Mouse (Mus musculus) adrenal gland, postnatal 14 days (tissue): ENCODE measurements at regions not wholly inside any gene's neighbourhood (a gene's known extent, or its start where the extent isn't known, plus 50 kb on each side); places are given as distances from the start of the nearest gene placed in this dataset.

Experiments used
- DNase-seq: peaks from one replicate; pipeline ENCODE4 v3.0.0; 2021; ENCODE audit warnings: mixed read lengths

DNA sequence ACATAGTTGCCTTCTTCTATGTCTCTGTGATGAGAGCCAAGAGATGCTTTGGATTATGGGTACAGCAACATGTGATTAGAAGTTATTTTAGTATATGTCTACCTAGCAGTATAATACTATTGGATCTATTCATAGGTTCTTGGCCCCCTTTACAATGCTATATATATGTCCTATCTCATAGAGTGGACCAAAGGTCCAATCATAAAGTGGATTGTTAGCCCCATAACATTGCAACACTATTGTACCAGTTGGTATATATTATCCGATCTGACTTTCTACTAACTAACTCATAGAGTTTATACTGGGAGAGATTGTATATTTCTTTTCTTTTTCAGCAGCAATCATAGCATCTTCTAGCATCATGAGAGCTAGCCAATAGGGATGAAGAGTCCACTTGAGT, 491.7 kb upstream of the Zeb2 start:
- DNase-seq = no peak

DNA sequence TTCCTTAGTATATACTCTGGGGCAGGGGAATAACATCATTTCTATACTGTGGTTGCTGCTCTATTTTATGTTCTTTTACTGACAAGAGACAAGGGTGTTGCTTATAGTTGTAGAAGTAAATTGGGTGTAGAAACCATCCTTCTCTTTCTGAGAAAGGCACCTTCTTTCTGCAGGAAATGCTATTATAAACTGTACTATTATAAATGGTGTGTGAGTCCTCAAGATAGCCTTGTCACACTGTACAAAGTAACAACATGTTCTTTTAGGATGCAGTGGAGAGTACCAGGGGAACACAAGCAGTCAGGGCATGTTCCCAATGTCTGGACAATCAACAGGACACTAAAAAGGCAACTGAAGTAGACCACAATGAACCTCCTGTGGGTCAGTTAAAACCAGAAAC, 490.2 kb upstream of the Zeb2 start:
- no peak for DNase-seq

DNA sequence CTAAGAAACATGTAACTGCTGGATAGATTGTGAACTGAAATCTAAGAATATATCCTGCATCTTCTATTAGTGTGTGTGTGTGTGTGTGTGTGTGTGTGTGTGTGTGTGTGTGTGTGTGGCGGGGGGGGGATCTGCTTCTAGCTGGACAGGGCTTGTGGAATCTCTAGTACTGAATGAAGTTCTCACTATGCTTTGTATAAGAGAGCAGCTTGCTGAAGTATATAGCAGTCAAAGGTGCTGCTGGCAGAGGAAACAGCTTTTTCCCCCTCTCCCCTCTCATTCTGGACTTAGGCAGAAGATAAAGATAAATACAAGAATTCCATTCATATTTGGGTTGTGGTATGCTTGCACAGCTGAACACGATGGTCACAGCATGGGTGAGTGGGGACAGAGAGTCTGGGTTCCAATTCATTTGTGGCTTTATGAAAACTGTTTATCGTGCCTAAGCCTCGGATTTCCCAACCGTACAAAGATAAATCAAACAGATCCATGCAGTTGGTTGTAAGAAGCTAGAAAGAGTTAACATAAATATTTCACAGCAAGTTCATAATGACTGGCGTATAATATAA, 484.2 kb upstream of the Zeb2 start:
- no peak for DNase-seq

DNA sequence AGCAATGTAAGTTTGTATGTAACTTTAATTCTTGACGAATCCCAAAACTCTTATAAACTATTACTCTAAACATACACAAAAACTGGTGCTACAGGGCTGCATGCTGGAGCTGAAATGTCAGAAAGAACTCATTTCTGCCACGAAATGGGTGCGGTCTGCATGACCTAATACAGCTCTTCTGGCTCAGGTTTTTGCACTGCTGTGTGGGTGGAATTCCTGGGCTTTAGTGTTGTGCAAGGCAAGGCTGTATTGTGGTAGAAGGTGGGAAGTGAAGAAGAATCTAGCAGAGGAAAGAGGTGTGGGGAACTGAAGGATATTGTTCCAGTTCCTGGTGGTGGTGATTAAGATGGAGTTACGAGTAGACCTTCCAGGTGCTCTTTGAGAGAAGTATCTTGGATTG, 476.6 kb upstream of the Zeb2 start:
- DNase-seq = peak; percentile 10

DNA sequence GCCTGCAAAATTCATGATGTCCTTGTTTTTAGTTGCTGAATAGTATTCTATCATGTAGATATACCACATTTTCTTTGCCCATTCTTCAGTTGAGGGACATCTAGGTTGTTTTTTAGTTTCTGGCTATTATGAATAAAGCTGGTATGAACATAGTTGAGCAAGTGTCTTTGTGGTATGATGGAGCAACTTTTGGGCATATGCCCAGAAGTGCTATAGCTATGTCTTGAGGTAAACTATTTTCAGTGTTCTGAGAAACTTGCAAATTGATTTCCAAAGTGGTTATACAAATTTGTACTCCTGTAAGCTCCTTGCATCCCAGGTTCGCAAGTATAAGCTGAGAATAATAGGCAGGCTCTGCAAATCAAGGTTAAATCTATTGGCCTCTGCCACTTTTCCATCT, 473.8 kb upstream of the Zeb2 start:
- no peak for DNase-seq

DNA sequence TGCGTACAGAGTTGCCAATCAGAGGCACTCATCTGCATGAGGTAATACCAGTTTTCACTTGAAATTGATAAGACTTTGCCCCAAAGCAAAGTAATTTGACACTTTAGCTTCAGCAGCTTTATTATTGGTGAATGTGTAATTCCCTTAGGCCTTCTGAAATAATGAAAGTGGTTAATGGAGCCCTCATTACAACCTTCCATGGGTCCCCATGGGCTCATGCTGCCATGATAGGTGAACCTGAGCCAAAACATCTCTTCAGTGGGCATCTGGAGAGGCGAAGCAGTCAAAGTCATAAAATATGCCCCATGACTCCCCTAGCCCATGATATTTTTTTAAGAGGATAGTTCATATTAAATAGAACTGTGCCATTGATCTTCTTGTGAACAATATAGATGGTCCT, 471.1 kb upstream of the Zeb2 start:
- DNase-seq = no peak

DNA sequence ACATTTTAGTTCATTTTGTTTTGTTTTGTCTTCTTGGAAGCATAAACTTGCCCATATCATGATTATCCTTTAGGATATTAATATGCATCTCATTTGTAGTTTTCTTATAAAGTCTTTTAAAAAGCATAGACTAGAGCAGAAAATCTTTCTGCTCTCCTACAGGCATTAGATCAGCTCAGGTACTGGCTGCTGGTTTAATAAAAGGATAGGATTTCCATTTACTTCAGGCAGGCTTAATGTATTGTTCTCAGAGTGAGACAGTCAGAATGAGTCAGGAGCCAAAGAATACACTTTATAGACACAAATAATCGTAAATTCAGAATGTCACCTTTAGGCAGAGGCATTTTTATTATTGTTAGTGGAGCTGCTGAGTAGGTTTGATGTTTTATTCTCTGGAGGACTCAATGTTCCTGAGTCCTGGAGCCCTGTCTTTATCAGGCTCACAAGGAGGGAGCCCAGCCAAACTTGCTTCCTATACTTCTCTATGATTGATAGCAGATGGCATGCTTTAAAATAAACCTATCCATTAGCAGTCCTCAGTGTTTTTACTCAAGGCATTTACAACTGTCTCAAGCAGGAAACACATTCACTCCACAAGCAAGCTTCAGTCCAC, 469.5 kb upstream of the Zeb2 start:
- no peak for DNase-seq

DNA sequence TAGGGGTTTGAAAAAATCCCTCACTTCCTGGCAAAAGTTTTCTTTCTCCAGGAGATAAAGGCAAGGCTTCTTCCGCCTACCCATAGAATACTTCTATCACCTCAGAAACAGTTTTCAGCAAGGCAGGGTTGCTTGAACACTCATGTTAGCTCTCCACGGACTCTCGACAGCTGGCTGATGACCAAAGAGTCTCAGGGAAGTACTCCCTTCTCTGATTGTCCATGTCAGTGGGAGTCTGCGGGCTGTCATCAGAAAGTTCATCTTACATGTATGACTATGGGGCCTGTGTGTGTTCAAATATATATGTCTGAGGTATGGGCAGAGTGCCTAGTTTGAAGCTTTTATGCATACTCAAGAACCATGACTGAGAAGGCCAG, 464.3 kb upstream of the Zeb2 start:
- no peak for DNase-seq

DNA sequence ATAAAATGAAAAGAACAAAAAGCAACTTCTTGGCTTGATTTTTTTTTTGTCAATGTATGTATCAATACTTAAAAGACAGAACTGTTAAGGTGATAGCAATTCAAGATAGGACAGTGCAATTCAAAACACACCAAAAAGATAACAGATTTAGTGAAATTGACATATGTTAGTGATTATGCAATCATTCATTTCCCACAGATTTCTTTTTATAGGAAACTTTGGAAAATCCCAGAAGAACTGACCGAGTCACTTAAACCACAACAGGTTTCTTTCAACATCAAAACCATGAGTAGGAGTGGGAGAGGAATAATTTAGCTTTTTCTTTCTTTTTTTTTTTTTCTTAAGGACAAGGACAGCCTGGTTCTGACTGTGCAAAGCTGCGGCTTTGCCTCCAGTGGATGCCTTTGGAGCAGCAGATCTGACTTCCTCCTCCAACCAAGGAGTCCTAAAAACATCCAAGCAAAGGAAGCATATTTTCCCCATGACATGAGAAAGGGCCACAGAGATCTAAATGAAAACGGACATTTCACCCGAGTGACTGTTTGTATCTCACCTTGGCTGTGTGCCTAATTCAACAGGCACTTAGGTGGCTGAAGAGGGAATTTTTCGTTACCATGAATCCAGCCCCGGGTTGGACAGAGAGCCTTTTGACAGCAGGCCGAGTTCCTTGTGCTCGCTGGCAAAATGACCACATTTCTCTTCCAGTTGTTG, 463.8 kb upstream of the Zeb2 start:
- no peak for DNase-seq

DNA sequence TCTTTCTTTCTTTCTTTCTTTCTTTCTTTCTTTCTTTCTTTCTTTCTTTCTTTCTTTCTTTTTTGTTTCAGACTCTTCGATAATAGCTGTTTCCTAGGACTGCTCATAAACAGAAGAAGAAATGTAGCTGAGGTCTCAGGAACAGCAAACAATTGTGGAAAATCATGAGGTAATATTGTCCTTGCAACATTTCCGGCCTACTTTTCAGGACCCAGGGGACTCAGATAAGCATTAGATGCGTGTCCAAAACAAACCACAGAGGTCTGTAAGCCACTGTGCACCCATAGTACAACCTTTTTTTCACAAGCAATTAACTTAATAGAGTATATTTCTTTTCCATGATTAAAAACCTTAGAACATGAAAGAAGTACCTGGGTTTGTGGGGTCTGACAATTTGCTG, 455.7 kb upstream of the Zeb2 start:
- no peak for DNase-seq

DNA sequence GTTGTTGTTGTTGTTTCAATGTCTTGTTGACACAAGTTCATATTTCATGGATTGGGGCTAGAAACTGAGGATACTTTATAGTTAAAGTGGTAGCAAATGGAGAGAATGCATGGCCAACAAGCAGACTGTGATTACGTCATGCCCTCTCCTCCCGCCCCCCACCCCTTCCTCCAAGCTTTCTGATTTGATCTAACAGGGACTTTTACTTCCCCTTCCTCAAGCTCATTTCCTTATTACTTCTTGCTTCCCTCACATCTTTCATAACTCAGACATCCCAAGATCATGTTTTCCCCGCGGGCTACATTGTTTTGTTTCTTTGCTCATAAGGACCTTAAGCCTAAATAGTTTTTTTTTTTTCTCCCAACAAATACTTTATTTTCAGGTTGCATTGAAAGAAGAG, 437.5 kb upstream of the Zeb2 start:
- DNase-seq = no peak

DNA sequence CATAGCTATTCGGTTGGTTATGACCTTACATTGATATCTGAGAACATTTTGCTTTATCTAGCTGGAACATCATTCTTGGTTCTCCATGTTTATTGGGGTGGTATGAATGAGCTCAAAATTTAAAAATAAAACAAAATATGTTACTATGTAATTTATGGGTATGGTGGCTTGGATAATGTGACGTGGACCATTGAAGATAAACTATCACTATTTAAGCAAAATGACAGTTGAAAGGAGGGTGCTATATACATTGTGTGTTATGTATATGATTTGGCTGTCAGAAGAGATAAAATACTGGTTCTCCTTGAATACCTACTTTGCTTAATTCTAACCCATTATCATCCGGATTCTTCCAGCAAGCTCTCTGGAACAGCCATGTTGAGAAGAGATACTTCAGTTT, 424.2 kb upstream of the Zeb2 start:
- DNase-seq = no peak

DNA sequence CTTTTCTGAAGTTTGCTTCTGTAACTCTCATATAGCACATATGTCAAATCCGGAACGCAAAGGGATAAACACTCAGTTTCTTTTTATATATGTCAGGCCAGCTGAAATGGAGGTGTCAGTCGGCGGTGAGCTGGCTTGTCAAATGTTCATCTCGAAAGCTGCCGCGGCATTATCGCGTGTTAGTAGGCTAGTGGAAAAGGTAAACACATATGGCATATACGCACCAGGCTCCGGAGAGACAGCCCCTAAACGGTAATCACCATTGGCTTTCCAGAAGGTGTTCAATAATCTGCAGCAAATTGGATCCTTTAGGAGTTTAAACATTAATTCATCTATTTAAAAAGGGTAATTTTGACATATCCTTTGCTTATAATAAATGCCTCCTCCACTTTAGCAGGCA, 421.8 kb upstream of the Zeb2 start:
- no peak for DNase-seq

DNA sequence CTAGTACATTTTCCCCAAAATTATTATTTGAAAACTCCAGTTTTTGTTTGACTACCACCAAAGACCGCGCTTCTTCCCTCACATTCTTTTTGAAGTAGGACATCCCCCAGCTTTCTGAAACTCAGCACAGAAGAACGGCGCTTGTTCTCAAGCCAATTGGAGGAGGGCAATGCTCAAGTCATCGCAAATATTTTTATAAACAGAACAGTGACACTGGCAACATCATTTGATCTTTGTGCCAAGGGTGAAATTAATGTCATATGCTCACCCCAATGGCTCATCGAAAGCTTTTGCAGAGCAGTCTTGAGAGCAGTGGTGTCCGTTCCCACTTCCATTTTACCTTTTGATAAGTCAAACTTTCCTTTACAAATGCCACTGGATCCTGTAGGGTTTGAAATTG, 420.5 kb upstream of the Zeb2 start:
- DNase-seq = no peak

DNA sequence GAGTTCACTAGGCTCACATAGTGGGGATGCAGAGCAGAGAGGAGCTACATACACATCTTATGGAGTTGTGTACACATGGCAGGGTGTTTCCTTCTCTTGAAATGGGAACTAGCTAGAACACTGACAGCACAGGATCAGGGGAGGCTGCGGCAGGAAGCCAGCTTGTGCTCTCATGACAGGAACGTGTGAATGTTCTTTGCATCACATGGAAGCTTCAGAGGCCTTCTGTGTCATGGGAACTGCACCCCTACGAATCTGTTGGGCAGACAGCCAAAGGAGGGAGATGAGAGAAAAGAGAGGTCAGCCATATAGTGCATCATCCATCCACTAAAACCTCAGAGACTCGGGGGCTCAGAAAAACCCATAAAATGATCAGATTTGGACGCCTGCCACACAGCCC, 417.6 kb upstream of the Zeb2 start:
- DNase-seq = no peak

DNA sequence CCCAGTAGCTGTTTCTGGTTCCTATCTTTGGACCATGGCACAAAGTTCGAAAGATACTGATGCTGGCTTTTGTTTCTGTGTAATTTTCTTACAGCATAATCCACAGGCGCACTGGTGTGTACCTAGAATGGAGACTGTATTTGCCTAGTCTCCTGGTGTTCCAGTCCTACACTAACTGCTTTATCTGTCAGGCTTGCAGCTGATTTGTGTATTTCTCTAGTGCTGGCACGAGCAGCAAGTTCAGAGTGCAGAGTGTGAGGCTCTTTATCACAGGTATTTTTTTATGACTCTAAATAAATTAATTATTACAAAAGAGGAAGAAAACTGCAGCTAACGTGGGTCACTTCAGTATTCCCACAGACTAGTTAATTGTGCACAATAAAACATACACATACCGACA, 405.1 kb upstream of the Zeb2 start:
- DNase-seq = no peak

DNA sequence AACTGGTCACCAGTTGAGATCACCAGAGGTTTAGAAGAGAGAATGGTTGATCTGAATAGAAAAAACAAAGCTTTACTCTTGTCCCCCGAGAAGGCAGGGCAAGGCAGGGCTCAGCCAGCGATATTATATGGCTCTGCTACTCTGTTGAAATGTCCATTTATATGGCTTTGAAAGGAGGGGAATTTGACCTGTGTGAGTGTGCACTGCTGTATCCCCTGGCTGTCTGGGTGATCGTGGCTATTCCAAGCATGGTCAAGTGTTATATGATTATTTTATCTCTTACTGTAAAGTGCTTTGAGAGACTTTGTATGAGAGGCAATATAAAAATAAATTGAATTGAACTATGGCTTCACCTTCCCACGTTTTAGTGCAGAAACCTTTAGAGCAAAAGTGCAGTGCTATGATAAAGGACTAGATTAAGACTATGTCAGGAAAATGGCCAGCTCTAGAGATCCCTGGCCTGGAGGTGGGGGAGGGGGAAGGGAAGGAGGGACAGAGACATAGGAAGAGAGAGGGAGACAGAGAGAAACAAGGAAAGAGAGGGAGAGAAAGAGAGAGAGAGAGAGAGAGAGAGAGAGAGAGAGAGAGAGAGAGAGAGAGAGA, 402.5 kb upstream of the Zeb2 start:
- DNase-seq = no peak

DNA sequence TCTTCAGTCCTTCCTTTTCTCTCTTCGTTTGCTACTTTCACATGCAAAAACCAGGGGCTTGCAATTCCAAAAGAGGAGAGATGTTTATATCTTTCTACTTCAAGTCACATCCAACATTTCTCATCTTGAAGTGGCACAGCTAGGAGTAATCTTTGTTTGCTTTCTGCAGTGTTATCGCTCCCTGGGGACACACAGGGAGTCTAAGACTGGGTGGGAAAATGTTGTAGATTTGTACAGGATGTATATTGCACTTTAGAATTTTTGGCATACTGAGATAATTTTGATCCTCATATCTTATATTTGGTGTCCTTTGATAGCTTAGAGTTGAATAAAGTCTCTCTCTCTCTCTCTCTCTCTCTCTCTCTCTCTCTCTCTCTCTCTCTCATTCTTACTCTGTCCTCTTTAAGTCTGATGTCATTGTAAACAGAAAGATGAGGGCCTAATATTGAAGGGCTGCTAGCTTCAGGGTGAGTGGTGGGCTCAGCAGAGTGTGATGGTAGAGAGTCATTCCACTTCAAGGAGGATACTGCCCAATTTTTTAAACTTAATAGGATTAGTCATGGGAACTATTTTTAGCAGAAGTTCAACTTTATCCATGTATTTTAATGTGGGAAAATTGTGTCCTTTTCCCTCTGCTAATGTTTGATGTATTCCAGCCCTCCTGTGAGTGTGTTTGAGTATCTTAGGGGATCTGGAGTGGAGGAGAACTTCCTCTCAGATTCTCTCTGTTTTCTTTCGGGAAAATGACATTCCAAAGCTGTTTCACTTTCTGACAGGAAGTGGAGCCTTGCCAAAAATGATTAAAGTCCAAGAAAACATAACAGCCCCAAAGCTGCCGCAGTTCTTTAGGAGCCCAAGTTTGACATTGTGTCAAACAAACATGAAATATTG, 397.3 kb upstream of the Zeb2 start:
- peak; percentile 10 for DNase-seq

DNA sequence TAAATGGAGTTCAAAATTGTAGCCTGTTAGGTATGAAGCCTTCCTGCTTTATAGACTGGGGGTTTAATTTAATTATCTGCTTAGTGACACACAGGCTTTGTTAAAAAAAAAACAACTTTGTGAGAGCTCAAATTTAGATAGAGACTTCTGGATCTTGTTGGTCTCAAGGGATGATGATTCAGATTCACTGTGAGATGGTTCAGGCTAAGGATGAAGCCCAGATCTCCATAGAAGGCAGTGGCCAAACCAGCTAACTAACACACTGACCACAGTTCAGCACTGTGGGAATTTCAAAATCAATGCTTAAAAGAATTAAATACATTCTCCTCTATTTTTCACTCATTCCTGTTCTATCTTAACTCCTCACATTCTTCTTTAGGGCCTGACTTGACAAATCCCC, 395.7 kb upstream of the Zeb2 start:
- no peak for DNase-seq

DNA sequence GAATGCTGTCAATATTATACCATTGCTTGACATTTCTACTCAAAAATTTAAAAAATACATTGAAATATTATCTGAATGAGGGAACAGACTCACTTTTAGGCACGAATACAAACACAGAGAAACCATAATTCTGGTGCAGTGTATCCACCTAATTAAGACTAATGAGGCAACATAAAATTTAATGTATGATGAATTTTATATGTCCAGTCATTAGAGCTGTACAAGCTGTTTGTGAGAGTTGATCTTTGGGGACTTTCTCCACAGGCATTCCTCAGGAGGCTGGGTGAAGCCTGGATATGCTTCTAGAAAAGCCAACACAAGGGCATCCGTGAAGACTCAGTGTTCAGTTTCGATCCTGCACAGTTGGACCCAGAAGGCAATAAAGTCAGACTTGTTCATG, 394.6 kb upstream of the Zeb2 start:
- no peak for DNase-seq

DNA sequence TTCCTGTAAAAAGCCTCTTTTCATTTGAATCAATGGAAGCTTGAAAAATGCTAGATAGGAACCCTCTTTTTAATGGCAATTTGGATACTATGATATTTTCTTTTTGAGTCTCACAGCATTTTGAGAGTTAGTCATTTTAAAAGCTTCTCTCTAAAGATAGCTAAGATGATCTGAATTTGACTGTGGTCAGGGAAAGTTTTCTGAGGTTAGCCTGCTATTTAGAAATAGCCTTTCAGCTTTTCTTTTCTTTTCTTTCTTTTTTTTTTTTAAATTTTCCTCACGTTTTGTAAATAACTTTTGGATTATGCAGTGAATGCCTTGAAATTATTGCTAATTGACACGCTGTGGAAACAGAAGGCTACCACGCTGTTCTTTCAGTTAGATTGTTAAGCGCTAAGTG, 387.3 kb upstream of the Zeb2 start:
- no peak for DNase-seq

DNA sequence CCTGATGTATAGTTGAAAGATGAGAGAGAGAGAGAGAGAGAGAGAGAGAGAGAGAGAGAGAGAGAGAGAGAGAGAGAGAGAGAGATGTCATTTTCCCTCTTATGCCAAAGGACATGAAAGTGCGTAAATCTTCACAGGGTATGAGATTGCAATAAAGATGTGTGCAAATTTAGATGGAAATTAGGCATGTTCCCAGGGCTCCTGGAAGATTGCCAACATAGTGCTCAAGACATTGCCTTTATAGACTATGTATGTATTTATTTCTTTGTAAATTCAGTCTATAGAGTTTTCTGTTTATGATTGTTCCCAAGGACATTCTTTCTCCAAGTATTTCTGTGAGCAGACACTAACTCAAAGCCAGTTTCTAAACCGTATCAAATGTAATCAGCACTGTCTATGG, 376.5 kb upstream of the Zeb2 start:
- DNase-seq = no peak

DNA sequence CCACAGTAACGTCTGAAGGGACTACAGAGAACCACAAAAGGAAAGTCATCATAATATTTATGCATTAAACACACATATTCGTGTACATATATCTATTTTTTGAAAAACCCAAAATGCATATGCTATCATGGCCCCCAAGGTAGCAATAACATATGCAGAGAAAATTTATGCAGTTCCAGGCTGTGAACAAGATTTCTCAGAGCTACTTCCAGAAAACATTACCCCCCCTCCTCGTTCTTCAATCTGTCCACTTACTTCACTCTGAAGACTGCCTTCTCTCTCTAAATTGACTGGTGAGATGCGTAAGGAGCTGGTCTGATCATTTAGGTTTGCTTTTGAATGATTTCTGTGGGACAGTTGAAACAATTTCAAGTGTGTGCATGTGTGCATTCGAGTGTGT, 369.3 kb upstream of the Zeb2 start:
- no peak for DNase-seq
